Mouse (Mus musculus) embryonic facial prominence, embryonic 13.5 days (tissue): ENCODE results near the gene Erbin. TPM values are rescaled to one million over a fixed set of nuclear protein-coding genes. Genes with fewer than 3 reads are reported as not detected.

ENCODE experiments used
- ATAC-seq: fragments of 200-750 bp; cut with Nextera tagmentation; 2 replicates; pipeline ENCODE4 v1.8.0; 2017; ENCODE audit warnings: low read depth; ENCODE audit not compliant: insufficient number of reproducible peaks, insufficient read depth, low FRiP score, low TSS enrichment
- H3K27ac ChIP-seq: fragments of 300-500 bp; sonication (generic); 2 replicates; pipeline ENCODE4 v1.5.1; 2015; ENCODE audit warnings: moderate library complexity, mild to moderate bottlenecking, inconsistent platforms
- H3K27me3 ChIP-seq: fragments of 300-500 bp; sonication (generic); 2 replicates; pipeline ENCODE4 v1.6.1; 2015; ENCODE audit warnings: mild to moderate bottlenecking, inconsistent platforms
- H3K36me3 ChIP-seq: fragments of 300-500 bp; sonication (generic); 2 replicates; pipeline ENCODE4 v1.6.1; 2015; ENCODE audit warnings: mild to moderate bottlenecking, inconsistent platforms
- H3K4me1 ChIP-seq: fragments of 300-500 bp; sonication (generic); 2 replicates; pipeline ENCODE4 v1.6.1; 2015; ENCODE audit warnings: inconsistent platforms
- H3K4me2 ChIP-seq: fragments of 300-500 bp; sonication (generic); 2 replicates; pipeline ENCODE4 v1.6.1; 2015; ENCODE audit warnings: moderate library complexity, mild to moderate bottlenecking, inconsistent platforms
- H3K4me3 ChIP-seq: fragments of 300-500 bp; sonication (generic); 2 replicates; pipeline ENCODE4 v1.5.1; 2015; ENCODE audit warnings: mild to moderate bottlenecking, inconsistent platforms
- H3K9ac ChIP-seq: fragments of 300-500 bp; sonication (generic); 2 replicates; pipeline ENCODE4 v1.6.1; 2015; ENCODE audit warnings: mild to moderate bottlenecking, inconsistent platforms
- H3K9me3 ChIP-seq: fragments of 300-500 bp; sonication (generic); 2 replicates; pipeline ENCODE4 v1.6.1; 2016; ENCODE audit warnings: inconsistent platforms
- WGBS: fragments of 180-500 bp; shearing (Covaris S2); methylation state at CpG from one replicate; pipeline ENCODE4 v1.1.7; 2015; ENCODE audit warnings: mixed read lengths; 5-methylcytosine and 5-hydroxymethylcytosine counted together
- polyA plus RNA-seq: library from polyadenylated mRNA; unstranded; fragments of >200 nt; fragmentation: Nextera tagmentation; extraction: Ambion mirVana; gene quantifications from 2 replicates; pipeline ENCODE4 v1.2.1, GENCODE M21; 2015

Gene Erbin
- polyA plus RNA-seq, 1 experiment from 2014 or later: 22.3 TPM

DNA sequence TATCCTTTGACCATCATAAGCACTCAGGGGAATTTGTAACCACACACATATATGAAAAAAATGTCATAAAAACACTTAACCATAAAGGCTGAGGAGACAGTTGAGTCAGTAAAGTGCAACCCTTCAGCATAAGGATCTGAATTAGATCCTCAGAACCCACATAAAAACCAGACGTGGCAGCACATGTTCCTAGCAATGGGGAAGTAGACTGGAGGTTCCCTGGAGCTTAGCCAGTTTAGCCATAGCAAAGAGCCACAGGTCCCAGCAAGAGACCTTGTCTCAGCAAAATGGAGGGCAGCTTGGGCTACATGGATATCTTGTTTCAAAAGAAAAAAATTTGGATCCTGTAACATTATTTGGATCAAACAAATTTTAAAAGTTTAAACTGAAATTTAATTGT is 20.3 kb downstream of the Erbin start:
- Histone ChIP-seq H3K27ac (no peak overlapping the region), H3K4me3 (no peak overlapping the region), H3K4me2 (no peak overlapping the region), H3K9me3 (0 out of 2 replicates have a peak, but pooled peaks cover 4% of the 10 kb centered on the region), H3K36me3 (peaks cover 12% of the 10 kb centered on the region), H3K9ac (no peak overlapping the region), H3K27me3 (no peaks in the 10 kb centered on the region), H3K4me1 (no peaks in the 10 kb centered on the region)
- ATAC-seq: no peak
- WGBS: 83% methylated on average over 1 of the region's 1 CpGs

DNA sequence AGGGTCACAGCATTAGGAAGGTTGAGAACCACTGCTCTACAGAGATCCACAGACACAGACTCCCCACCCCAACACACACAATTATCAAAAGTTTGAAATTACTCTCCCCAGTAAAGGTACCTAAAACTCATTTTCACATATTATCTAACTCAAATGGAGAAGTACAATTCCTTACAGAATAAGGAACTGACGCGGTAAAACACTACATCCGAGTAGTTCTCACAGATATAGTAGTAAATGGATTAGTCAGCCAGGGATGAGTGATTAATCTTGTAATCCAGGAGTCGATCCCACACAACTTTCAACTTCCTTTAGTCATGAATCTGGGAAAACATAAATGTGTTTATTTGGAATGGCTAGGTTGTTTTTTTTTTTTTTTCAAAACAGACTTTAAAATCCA is 22.7 kb downstream of the Erbin start:
- no peak overlapping the region for H3K9ac ChIP-seq
- no peaks in the 10 kb centered on the region for H3K27me3 ChIP-seq
- H3K27ac ChIP-seq: no peak overlapping the region
- WGBS: 94% methylated on average over 4 of the region's 4 CpGs
- no peak overlapping the region for H3K4me3 ChIP-seq
- H3K4me2 ChIP-seq: no peak overlapping the region
- no peaks in the 10 kb centered on the region for H3K4me1 ChIP-seq
- ATAC-seq: no peak
- 0 out of 2 replicates have a peak, but pooled peaks cover 4% of the 10 kb centered on the region for H3K9me3 ChIP-seq
- peaks cover 12% of the 10 kb centered on the region for H3K36me3 ChIP-seq

DNA sequence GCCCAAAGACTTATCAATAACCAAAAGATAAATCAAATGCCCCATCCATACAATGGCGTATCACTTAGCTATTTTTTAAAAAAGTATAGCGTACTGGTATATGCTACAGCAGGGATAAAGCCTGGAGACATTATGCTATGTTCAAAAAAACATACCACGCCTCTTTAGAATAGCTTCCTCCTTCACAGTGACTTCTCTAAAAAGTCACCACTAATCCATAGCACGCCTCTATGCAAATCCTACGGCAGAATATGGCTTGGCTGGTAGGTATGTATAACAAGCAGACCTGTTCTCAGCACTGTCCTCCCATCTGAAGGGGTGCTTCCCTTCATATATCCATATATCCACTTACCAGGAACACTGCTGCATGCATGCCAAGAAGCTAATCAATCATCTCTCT is 27.2 kb downstream of the Erbin start:
- no peak overlapping the region for H3K4me3 ChIP-seq
- 92% methylated on average over 5 of the region's 5 CpGs for WGBS

DNA sequence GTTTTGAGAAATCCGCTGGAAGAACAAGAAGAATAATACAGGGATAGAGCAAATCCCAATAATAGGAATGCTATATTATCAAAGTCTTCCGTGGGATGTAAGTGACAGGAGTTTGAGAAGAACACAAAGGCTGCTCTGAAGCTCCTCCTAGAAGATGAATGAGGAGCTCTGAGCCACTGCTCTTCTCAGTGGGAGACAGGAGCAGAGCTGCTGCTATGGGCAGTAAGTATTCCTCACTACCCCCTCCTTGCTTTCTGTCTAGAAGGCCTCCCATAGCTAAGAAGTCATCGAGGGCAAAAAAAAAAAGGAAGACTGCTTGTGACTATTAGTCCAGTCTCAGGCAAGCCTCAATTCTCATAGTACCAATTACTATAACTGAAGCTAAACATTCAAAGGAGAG is 30.3 kb downstream of the Erbin start:
- H3K4me3 ChIP-seq: no peak overlapping the region
- 60% methylated on average over 3 of the region's 3 CpGs for WGBS
- no peak overlapping the region for H3K4me2 ChIP-seq
- H3K9ac ChIP-seq: no peak overlapping the region
- peaks cover 4% of the 10 kb centered on the region; the same call in 1 of the 2 replicates for H3K4me1 ChIP-seq
- H3K36me3 ChIP-seq: peaks cover 12% of the 10 kb centered on the region; the same call in 1 of the 2 replicates
- H3K9me3 ChIP-seq: no peaks in the 10 kb centered on the region
- H3K27ac ChIP-seq: no peak overlapping the region
- H3K27me3 ChIP-seq: no peaks in the 10 kb centered on the region
- ATAC-seq: no peak

More for the DNA sequence above, 27.2 kb downstream of the Erbin start:
- H3K9me3 ChIP-seq: no peaks in the 10 kb centered on the region
- ATAC-seq: no peak
- peaks cover 4% of the 10 kb centered on the region; the same call in 1 of the 2 replicates for H3K4me1 ChIP-seq
- H3K36me3 ChIP-seq: peaks cover 9% of the 10 kb centered on the region
- no peak overlapping the region for H3K4me2 ChIP-seq
- H3K27me3 ChIP-seq: no peaks in the 10 kb centered on the region
- H3K27ac ChIP-seq: no peak overlapping the region
- no peak overlapping the region for H3K9ac ChIP-seq

DNA sequence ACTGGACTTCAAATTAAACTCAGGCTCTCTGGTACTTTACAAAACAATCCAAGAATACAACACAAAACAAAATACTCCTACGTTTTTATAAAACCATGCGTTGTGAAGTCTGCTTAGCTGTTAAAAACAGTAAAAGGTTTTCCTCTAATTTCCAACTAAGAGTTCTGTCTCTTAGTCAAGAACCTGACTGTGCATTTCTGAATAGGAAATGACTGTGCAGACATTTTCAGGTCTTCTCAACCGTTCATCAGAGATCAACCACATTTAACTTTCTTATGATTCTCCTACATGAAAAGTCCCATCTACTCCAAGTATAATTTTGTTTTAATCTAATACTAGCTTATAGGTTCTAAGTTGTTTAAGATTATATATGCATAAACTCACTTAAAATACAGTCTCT is 33.8 kb downstream of the Erbin start:
- Histone ChIP-seq H3K4me2 (no peak overlapping the region), H3K27ac (no peak overlapping the region), H3K36me3 (peaks cover 20% of the 10 kb centered on the region; the same call in 1 of the 2 replicates), H3K9ac (no peak overlapping the region), H3K4me3 (no peak overlapping the region), H3K27me3 (no peaks in the 10 kb centered on the region), H3K9me3 (no peaks in the 10 kb centered on the region), H3K4me1 (peaks cover 4% of the 10 kb centered on the region; the same call in 1 of the 2 replicates)
- 92% methylated on average over 3 of the region's 3 CpGs for WGBS
- ATAC-seq: no peak

DNA sequence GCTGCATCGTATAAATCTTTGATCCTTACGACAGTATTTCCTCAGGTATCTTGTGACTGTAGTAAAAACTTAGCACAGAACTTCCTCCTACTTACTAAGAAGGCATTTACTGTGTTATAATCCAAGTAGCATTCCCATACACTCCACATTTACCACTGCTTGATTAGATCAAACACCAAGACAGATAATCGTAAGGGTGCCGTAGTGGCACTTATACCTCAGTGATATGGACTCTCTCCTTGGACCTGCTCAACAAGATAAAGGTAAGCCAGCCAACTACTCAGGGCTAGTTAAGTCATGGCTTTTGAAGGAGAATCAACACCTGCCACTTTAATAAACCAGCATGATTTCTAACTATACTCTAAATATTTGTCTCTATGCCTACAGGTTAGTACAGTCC is 39.1 kb downstream of the Erbin start:
- no peak overlapping the region for H3K4me3 ChIP-seq
- H3K27ac ChIP-seq: no peak overlapping the region
- no peak overlapping the region for H3K4me2 ChIP-seq
- 94% methylated on average over 4 of the region's 4 CpGs for WGBS
- H3K27me3 ChIP-seq: no peaks in the 10 kb centered on the region
- H3K9ac ChIP-seq: no peak overlapping the region
- ATAC-seq: no peak
- no peaks in the 10 kb centered on the region for H3K4me1 ChIP-seq
- peaks cover 33% of the 10 kb centered on the region; the same call in 1 of the 2 replicates for H3K36me3 ChIP-seq
- H3K9me3 ChIP-seq: no peaks in the 10 kb centered on the region

DNA sequence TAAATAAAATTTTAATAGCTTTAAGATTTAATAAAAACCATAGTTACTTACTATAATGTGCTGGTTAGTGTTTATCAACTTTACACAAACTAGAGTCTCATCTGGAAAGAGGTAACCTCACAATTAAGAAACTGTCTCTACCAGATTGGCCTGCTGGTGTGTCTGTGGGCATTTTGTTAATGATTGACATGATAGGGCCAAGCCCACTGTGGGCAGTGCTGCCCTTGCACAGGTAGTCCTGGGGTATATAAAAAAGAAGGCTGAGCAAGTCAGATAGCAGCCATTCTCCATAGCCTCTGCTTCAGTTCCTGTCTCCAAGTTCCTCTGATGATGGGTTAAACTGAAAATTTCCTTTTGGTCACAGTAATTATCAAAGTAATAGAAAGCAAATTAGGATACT is 43.6 kb downstream of the Erbin start:
- Histone ChIP-seq H3K9me3 (no peaks in the 10 kb centered on the region), H3K36me3 (peaks cover 20% of the 10 kb centered on the region; the same call in 1 of the 2 replicates), H3K9ac (no peak overlapping the region), H3K4me3 (no peak overlapping the region), H3K27ac (no peak overlapping the region), H3K4me2 (no peak overlapping the region), H3K27me3 (no peaks in the 10 kb centered on the region), H3K4me1 (no peaks in the 10 kb centered on the region)
- no peak for ATAC-seq

- Histone ChIP-seq H3K4me2 (no peak overlapping the region), H3K36me3 (peaks cover 16% of the 10 kb centered on the region; the same call in 1 of the 2 replicates), H3K27ac (no peak overlapping the region), H3K9ac (no peak overlapping the region), H3K9me3 (no peaks in the 10 kb centered on the region), H3K27me3 (no peaks in the 10 kb centered on the region), H3K4me1 (no peaks in the 10 kb centered on the region), H3K4me3 (no peak overlapping the region)
- ATAC-seq: no peak
- 82% methylated on average over 6 of the region's 6 CpGs for WGBS
Observed at GRCm38 (mm10) chr13:103875823-103876514, 44.3 kb downstream of the Erbin start.

DNA sequence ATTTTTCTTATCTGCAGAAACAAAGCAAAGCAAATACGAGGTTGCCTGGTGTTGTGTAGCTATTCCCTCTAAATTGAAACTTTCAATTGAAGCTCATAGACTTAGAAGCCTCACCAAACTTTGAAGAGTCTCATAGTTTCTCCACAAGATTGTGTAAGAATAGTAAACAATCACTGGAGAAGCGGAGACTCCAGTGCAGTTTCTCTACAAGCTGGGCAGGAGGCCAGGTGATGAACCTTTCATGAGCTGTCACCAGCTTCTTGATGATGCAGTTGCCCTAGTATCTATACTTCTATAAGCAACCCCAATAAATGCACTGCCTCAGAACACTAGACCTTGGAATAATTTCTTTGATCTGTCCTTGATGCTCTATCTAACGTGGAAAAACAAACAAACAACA is 49.5 kb downstream of the Erbin start:
- Histone ChIP-seq H3K4me3 (no peak overlapping the region), H3K4me2 (no peak overlapping the region), H3K27me3 (no peaks in the 10 kb centered on the region), H3K9ac (no peak overlapping the region), H3K36me3 (peaks cover 9% of the 10 kb centered on the region), H3K4me1 (no peaks in the 10 kb centered on the region), H3K27ac (no peak overlapping the region), H3K9me3 (no peaks in the 10 kb centered on the region)
- WGBS: 87% methylated on average over 3 of the region's 3 CpGs
- no peak for ATAC-seq

DNA sequence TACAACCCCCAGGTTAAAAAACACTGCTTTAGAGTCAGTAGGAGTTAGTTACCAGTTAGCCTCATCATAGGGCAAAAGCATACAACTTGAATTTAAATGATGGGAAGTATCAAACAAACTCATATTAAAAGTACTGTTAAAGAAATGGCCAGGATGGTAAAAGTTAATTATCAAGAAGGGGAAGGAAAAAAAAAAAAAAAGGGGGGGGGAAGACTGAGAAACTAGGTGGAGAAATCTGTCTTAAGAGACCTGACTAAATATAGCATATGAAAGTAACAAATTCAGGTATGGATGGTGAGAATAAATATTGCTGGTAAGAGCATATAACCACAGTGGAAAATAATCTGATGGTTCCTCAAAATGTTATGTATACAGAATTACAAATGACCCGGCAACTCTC is 50.2 kb downstream of the Erbin start:
- WGBS: 96% methylated on average over 1 of the region's 1 CpGs
- Histone ChIP-seq H3K27ac (no peak overlapping the region), H3K4me3 (no peak overlapping the region), H3K36me3 (peaks cover 10% of the 10 kb centered on the region), H3K4me1 (no peaks in the 10 kb centered on the region), H3K27me3 (no peaks in the 10 kb centered on the region), H3K9ac (no peak overlapping the region), H3K9me3 (no peaks in the 10 kb centered on the region), H3K4me2 (no peak overlapping the region)
- ATAC-seq: no peak

GRCm38 (mm10) chr13:103868875-103869274 is 51.4 kb downstream of the Erbin start:
- no peak for ATAC-seq
- peaks cover 16% of the 10 kb centered on the region for H3K36me3 ChIP-seq
- WGBS: 57% methylated on average over 1 of the region's 1 CpGs
- H3K27ac ChIP-seq: no peak overlapping the region
- H3K9ac ChIP-seq: no peak overlapping the region
- H3K4me2 ChIP-seq: no peak overlapping the region
- no peaks in the 10 kb centered on the region for H3K27me3 ChIP-seq
- no peak overlapping the region for H3K4me3 ChIP-seq
- no peaks in the 10 kb centered on the region for H3K4me1 ChIP-seq
- no peaks in the 10 kb centered on the region for H3K9me3 ChIP-seq

DNA sequence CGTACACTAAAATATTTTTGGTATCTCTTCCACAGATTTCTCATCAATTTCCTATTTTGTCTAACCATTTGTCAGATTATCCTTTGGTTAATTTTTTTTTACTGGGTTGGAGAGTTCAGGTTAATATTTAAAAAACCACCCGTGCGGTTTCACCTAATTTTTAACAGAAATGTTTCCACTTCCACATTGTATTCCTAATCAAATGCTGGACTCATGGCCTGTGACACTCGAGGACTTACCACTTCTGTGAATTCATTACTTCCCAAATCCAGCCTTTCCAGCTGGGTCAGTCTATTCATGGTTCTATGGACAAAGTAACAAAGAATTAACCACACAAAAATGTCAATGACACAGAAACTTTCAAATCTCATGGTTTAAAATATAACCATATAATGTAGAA is 58.3 kb downstream of the Erbin start:
- no peak for ATAC-seq
- 84% methylated on average over 4 of the region's 4 CpGs for WGBS
- H3K27me3 ChIP-seq: no peaks in the 10 kb centered on the region
- no peaks in the 10 kb centered on the region for H3K9me3 ChIP-seq
- H3K4me1 ChIP-seq: no peaks in the 10 kb centered on the region
- no peak overlapping the region for H3K4me2 ChIP-seq
- H3K36me3 ChIP-seq: peaks cover 30% of the 10 kb centered on the region
- no peak overlapping the region for H3K9ac ChIP-seq
- H3K4me3 ChIP-seq: no peak overlapping the region
- H3K27ac ChIP-seq: no peak overlapping the region
